Mouse (Mus musculus) spleen, postnatal 10 days (tissue): ENCODE results near the gene Ptprcap.

Experiments used
- DNase-seq, 2 experiments: peaks; one replicate each; pipeline ENCODE4 v3.0.0; 2021 to 2022; ENCODE audit warnings: low spot score in 2 of 2

Ptprcap gene

GRCm38 (mm10) chr19:4166678-4167476 lies 13.5 kb downstream of the Ptprcap start:
- DNase-seq = no peak

GRCm38 (mm10) chr19:4169378-4169784 lies 16.0 kb downstream of the Ptprcap start:
- peak; percentile 99 for DNase-seq

GRCm38 (mm10) chr19:4169810-4170209 lies 16.4 kb downstream of the Ptprcap start:
- no peak for DNase-seq

GRCm38 (mm10) chr19:4170723-4171392 lies 17.5 kb downstream of the Ptprcap start:
- no peak for DNase-seq

GRCm38 (mm10) chr19:4171393-4172290 lies 18.2 kb downstream of the Ptprcap start:
- DNase-seq = peak in 1 of 2 experiments; percentile 27

- DNase-seq = no peak
These were observed 19.5 kb downstream of the Ptprcap start for GRCm38 (mm10) chr19:4172925-4173324.

GRCm38 (mm10) chr19:4175368-4175947 lies 22.1 kb downstream of the Ptprcap start, which contains the start of gene Carns1:
Gene Carns1 (minus strand): TSS chr19:4175479.
- DNase-seq = no peak

- DNase-seq = no peak
These were observed 27.0 kb downstream of the Ptprcap start for GRCm38 (mm10) chr19:4180411-4180810.

- peak in 1 of 2 experiments; percentile 73 for DNase-seq
These were observed 28.5 kb downstream of the Ptprcap start for GRCm38 (mm10) chr19:4181892-4182291.

- no peak for DNase-seq
These were observed 30.3 kb downstream of the Ptprcap start for GRCm38 (mm10) chr19:4183689-4184088.

- peak in 1 of 2 experiments; percentile 75 for DNase-seq
These were observed 31.9 kb downstream of the Ptprcap start for GRCm38 (mm10) chr19:4184976-4185975.

GRCm38 (mm10) chr19:4187303-4187702 lies 33.9 kb downstream of the Ptprcap start:
- DNase-seq = no peak

- DNase-seq = no peak
These were observed 35.7 kb downstream of the Ptprcap start for GRCm38 (mm10) chr19:4189051-4189620.

GRCm38 (mm10) chr19:4190831-4191334 lies 37.5 kb downstream of the Ptprcap start, which contains the start of gene Tbc1d10c:
Gene Tbc1d10c (minus strand): TSS chr19:4191284.
- DNase-seq = peak in 1 of 2 experiments; percentile 81

GRCm38 (mm10) chr19:4191528-4192250 lies 38.3 kb downstream of the Ptprcap start, which contains the start of gene Ppp1ca:
Gene Ppp1ca (plus strand): TSS chr19:4192065.
- DNase-seq = peak; percentile 97 to 99

- DNase-seq = no peak
These were observed 39.0 kb downstream of the Ptprcap start for GRCm38 (mm10) chr19:4192251-4192985.

GRCm38 (mm10) chr19:4193129-4193528 lies 39.7 kb downstream of the Ptprcap start:
- no peak for DNase-seq
